Mouse (Mus musculus): ENCODE data around the gene Tekt1. TPM values are rescaled to one million over a fixed set of nuclear protein-coding genes. Genes with fewer than 3 reads are reported as not detected.

Gene Tekt1
- polyA plus RNA-seq, 1 experiment: not detected

- Histone ChIP-seq H3K4me3 (ENCODE audit: insufficient read depth, low read depth, low read length) (no peak overlapping the region), H3K4me1 (ENCODE audit: control insufficient read depth, insufficient read depth, insufficient read length, low read length) (peaks cover 17% of the 10 kb centered on the region), H3K27ac (replicated peaks; ENCODE audit: low read depth, low read length) (peak overlapping the region; percentile 92)
Observed at GRCm38 (mm10) chr11:72397072-72397471, 34.8 kb upstream of the Tekt1 start.

DNA sequence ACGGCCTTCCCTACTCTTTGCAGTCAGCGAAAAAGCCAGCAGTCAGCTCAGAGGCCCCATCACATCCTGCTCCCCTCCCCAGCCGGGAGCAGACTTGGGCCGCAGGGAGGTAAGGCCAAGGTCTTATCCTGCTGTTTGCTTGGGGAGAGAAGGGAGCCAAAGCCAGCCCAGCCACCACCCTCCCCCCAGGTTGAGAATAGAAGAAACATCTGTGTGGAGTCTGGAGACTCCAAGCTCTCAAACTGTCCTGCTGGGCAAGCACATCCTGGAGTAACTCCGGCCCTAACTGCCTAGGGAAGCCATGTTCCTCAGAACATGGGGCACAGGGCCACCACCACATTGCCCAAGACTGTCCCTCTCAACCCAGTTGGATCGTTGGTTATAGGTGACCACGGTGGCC lies 34.4 kb upstream of the Tekt1 start:
- peaks cover 16% of the 10 kb centered on the region for H3K4me1 ChIP-seq (ENCODE audit: control insufficient read depth, insufficient read depth, insufficient read length, low read length)
- peak overlapping the region; percentile 92 for H3K27ac ChIP-seq (replicated peaks; ENCODE audit: low read depth, low read length)
- no peak overlapping the region for H3K4me3 ChIP-seq (ENCODE audit: insufficient read depth, low read depth, low read length)

- H3K4me1 ChIP-seq (ENCODE audit: control insufficient read depth, insufficient read depth, insufficient read length, low read length): peaks cover 12% of the 10 kb centered on the region
- no peak overlapping the region for H3K4me3 ChIP-seq (ENCODE audit: insufficient read depth, low read depth, low read length)
- peak overlapping the region; percentile 92; the same call in 1 of the 2 replicates for H3K27ac ChIP-seq (replicated peaks; ENCODE audit: low read depth, low read length)
Observed at GRCm38 (mm10) chr11:72395652-72396051, 33.4 kb upstream of the Tekt1 start.

DNA sequence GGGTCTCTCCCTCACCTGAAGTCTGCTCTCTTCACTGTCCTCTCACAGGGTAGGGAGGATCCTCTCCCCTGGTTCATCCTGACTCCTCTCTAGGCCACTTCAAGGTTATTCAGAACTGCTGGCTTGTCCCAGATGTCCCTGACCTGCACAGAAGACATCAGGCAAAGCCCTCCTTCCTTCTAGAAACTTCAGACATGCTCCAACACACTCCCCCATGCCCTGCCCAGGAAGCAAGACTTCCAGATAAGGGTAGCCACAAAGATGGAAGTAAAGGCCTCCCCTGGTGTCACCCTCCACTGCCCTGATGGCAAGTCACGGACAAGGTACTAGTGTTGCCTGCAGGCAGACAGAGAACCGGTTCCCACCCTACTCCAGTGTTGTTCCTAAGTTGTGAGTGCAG lies 32.5 kb upstream of the Tekt1 start:
- Histone ChIP-seq H3K27ac (replicated peaks; ENCODE audit: low read depth, low read length) (no peak overlapping the region; the same call in 1 of the 2 replicates), H3K4me1 (ENCODE audit: control insufficient read depth, insufficient read depth, insufficient read length, low read length) (peaks cover 12% of the 10 kb centered on the region), H3K4me3 (ENCODE audit: insufficient read depth, low read depth, low read length) (no peak overlapping the region)

GRCm38 (mm10) chr11:72393669-72394068 lies 31.4 kb upstream of the Tekt1 start:
- Histone ChIP-seq H3K4me1 (ENCODE audit: control insufficient read depth, insufficient read depth, insufficient read length, low read length) (peaks cover 12% of the 10 kb centered on the region), H3K27ac (replicated peaks; ENCODE audit: low read depth, low read length) (peak overlapping the region; percentile 28; the same call in 1 of the 2 replicates), H3K4me3 (ENCODE audit: insufficient read depth, low read depth, low read length) (no peak overlapping the region)

GRCm38 (mm10) chr11:72393243-72393642 lies 31.0 kb upstream of the Tekt1 start:
- Histone ChIP-seq H3K27ac (replicated peaks; ENCODE audit: low read depth, low read length) (no peak overlapping the region), H3K4me3 (ENCODE audit: insufficient read depth, low read depth, low read length) (no peak overlapping the region), H3K4me1 (ENCODE audit: control insufficient read depth, insufficient read depth, insufficient read length, low read length) (peaks cover 12% of the 10 kb centered on the region)

GRCm38 (mm10) chr11:72391181-72391580 lies 28.9 kb upstream of the Tekt1 start:
- Histone ChIP-seq H3K27ac (replicated peaks; ENCODE audit: low read depth, low read length) (no peak overlapping the region), H3K4me3 (ENCODE audit: insufficient read depth, low read depth, low read length) (no peak overlapping the region), H3K4me1 (ENCODE audit: control insufficient read depth, insufficient read depth, insufficient read length, low read length) (no peaks in the 10 kb centered on the region; the same call in 1 of the 2 replicates)

- H3K4me3 ChIP-seq (ENCODE audit: insufficient read depth, low read depth, low read length): no peak overlapping the region
- H3K4me1 ChIP-seq (ENCODE audit: control insufficient read depth, insufficient read depth, insufficient read length, low read length): no peaks in the 10 kb centered on the region; the same call in 1 of the 2 replicates
- no peak overlapping the region for H3K27ac ChIP-seq (replicated peaks; ENCODE audit: low read depth, low read length)
Observed at GRCm38 (mm10) chr11:72389407-72390142, 27.3 kb upstream of the Tekt1 start.

- Histone ChIP-seq H3K27ac (replicated peaks; ENCODE audit: low read depth, low read length) (no peak overlapping the region), H3K4me3 (ENCODE audit: insufficient read depth, low read depth, low read length) (no peak overlapping the region), H3K4me1 (ENCODE audit: control insufficient read depth, insufficient read depth, insufficient read length, low read length) (no peaks in the 10 kb centered on the region)
Observed at GRCm38 (mm10) chr11:72388113-72388529, 25.9 kb upstream of the Tekt1 start.

GRCm38 (mm10) chr11:72379351-72379750 lies 17.1 kb upstream of the Tekt1 start:
- Histone ChIP-seq H3K27ac (replicated peaks; ENCODE audit: low read depth, low read length) (no peak overlapping the region), H3K4me1 (ENCODE audit: control insufficient read depth, insufficient read depth, insufficient read length, low read length) (no peaks in the 10 kb centered on the region), H3K4me3 (ENCODE audit: insufficient read depth, low read depth, low read length) (no peak overlapping the region)

- Histone ChIP-seq H3K4me1 (ENCODE audit: control insufficient read depth, insufficient read depth, insufficient read length, low read length) (no peaks in the 10 kb centered on the region), H3K27ac (replicated peaks; ENCODE audit: low read depth, low read length) (no peak overlapping the region)
Observed at GRCm38 (mm10) chr11:72378222-72378621, 16.0 kb upstream of the Tekt1 start.

DNA sequence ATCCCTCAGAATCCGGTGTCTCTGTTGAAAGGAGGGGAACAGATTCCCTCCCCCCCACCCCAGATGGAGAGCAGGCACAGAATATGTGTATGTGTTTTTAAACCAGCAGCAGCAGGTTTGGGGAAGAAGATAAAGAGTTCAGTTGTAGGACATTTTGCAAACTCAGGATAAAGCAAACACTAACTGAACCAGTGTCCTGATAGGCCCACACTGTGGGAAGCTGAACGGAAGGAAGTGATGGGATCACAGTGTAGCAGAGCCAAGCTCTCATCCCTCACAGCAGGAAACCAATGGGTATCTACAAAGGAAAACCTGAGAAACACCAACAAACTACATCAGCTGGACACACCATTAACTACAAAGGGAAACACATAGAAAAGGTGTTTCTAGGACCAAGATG lies 14.3 kb upstream of the Tekt1 start:
- no peak overlapping the region for H3K4me3 ChIP-seq (ENCODE audit: insufficient read depth, low read depth, low read length)
- no peaks in the 10 kb centered on the region for H3K4me1 ChIP-seq (ENCODE audit: control insufficient read depth, insufficient read depth, insufficient read length, low read length)
- H3K27ac ChIP-seq (replicated peaks; ENCODE audit: low read depth, low read length): no peak overlapping the region

More at GRCm38 (mm10) chr11:72378222-72378621, 16.0 kb upstream of the Tekt1 start:
- no peak overlapping the region for H3K4me3 ChIP-seq (ENCODE audit: insufficient read depth, low read depth, low read length)

DNA sequence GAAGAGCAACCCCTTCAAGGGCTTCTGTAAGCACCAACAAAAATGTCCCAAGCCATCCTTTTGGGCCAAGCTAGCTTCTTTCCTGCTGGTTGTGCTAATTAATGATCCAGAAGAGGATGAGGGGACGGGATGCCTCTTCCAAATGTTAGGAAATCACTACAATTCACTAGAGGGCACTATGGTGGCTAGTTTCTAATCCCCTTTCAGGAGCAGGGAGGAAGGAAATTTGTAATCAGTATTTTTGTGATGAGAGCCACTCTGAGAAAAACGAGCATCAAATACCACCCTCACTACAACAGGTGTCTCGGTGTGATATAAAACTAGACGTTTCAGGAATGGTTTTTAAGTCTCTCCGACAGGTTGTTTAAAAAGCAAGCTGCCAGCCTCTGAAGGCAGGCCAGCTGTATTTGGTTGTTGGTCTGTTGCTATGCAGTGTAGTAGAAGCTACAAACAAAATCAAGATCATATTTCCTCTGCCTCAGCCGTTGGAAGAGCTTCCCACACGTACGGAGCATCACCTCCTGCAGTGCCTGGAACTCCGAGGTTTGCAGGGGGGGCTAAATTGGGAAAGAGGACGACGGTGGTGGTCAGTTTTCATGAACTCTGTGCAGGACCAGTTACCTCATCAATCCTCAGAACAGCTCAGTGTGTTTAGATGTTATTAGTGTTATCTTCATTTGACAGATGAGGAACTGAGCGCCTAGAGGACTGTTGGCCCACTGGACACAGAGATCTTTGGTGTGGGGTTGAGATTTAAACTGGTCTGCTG lies 7.8 kb upstream of the Tekt1 start:
- H3K4me3 ChIP-seq (ENCODE audit: insufficient read depth, low read depth, low read length): no peak overlapping the region
- no peaks in the 10 kb centered on the region for H3K4me1 ChIP-seq (ENCODE audit: control insufficient read depth, insufficient read depth, insufficient read length, low read length)
- no peak overlapping the region for H3K27ac ChIP-seq (replicated peaks; ENCODE audit: low read depth, low read length)

DNA sequence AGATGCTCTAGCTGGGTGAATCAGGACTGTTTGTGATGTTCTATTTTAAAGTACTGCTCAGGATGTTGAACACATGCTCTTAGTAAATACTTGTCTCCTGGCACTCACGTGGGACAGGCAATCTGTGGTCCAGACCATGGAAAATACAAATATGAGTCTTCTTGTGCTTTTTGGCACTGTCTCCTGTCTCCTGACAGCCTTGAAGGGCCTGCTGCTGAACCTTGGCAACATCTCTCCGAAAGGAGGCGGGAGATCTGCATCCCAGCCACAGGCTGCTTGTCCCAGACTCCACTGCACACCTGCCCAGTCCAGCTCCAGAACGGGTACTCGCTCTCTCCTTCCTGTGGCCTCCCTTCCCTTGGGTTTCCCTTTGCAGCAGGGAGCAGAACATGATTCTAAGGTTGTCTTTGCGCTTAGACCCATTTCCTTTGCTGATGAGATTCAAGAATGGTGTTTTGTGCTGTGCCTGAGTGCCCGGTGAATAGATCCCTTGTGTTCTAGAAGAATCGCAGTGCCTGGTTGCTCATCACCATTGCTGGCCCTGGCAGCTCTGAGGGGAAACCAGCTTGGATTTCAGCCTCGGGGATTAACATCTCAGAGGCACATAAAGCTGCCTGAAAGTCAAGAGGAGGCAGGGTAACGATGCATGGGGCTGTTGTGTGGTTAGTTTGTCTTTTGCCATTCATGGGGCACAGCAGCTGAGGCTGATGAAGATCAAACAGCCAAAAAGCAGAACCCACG lies 5.9 kb upstream of the Tekt1 start:
- no peaks in the 10 kb centered on the region for H3K4me1 ChIP-seq (ENCODE audit: control insufficient read depth, insufficient read depth, insufficient read length, low read length)
- H3K4me3 ChIP-seq (ENCODE audit: insufficient read depth, low read depth, low read length): no peak overlapping the region
- no peak overlapping the region for H3K27ac ChIP-seq (replicated peaks; ENCODE audit: low read depth, low read length)

GRCm38 (mm10) chr11:72366126-72366525 lies 3.9 kb upstream of the Tekt1 start:
- H3K4me3 ChIP-seq (ENCODE audit: insufficient read depth, low read depth, low read length): no peak overlapping the region
- H3K27ac ChIP-seq (replicated peaks; ENCODE audit: low read depth, low read length): no peak overlapping the region
- H3K4me1 ChIP-seq (ENCODE audit: control insufficient read depth, insufficient read depth, insufficient read length, low read length): no peaks in the 10 kb centered on the region; the same call in 1 of the 2 replicates
